Mouse (Mus musculus) small intestine, adult 2 months (tissue): Measurements from ENCODE around the gene Ctnna3. TPM values are rescaled to one million over a fixed set of nuclear protein-coding genes. Genes with fewer than 3 reads are reported as not detected.
"Not testable (repeated sequence)": the region's sequence is repeated elsewhere in the genome, so short reads cannot be mapped to it uniquely, and the experiment has no call there.

Experiments
- H3K27ac ChIP-seq: fragments of 200-500 bp; 2 replicates; pipeline ENCODE4 v1.5.1; 2012; ENCODE audit warnings: low read depth, low read length, control low read depth, inconsistent platforms; ENCODE audit not compliant: insufficient read depth
- H3K27me3 ChIP-seq: fragments of 200-500 bp; 2 replicates; pipeline ENCODE4 v1.6.1; 2012; ENCODE audit warnings: mild to moderate bottlenecking, moderate library complexity, low read length, inconsistent platforms; ENCODE audit not compliant: control insufficient read depth, insufficient read depth
- H3K36me3 ChIP-seq: fragments of 200-500 bp; 2 replicates; pipeline ENCODE4 v1.6.1; 2012; ENCODE audit warnings: mild to moderate bottlenecking, low read length, control low read depth, inconsistent platforms; ENCODE audit not compliant: control insufficient read depth, insufficient read depth
- H3K4me1 ChIP-seq: fragments of 200-500 bp; 2 replicates; pipeline ENCODE4 v1.6.1; 2012; ENCODE audit warnings: low read length, inconsistent platforms, mixed read lengths; ENCODE audit not compliant: control insufficient read depth, insufficient read depth, insufficient read length
- H3K4me3 ChIP-seq: fragments of 200-500 bp; 2 replicates; pipeline ENCODE4 v1.5.1; 2012; ENCODE audit warnings: low read depth, mild to moderate bottlenecking, control low read depth, inconsistent platforms, low read length, moderate library complexity
- CTCF ChIP-seq: fragments of 200-500 bp; IDR thresholded peaks from 2 replicates; pipeline ENCODE4 v1.5.1; 2012; ENCODE audit warnings: low read depth, mild to moderate bottlenecking, control low read depth, inconsistent platforms, low read length, moderate library complexity, mixed read lengths; ENCODE audit not compliant: insufficient replicate concordance, insufficient read length; ENCODE audit errors: extremely low read depth
- POLR2A ChIP-seq: fragments of 200-500 bp; IDR thresholded peaks from 2 replicates; pipeline ENCODE4 v1.6.1; 2012; ENCODE audit warnings: low read depth, mild to moderate bottlenecking, control low read depth, inconsistent platforms, low read length, moderate library complexity
- WGBS: fragments of 180-500 bp; shearing (Covaris S2); methylation state at CpG from one replicate; pipeline ENCODE4 v1.1.7; 2018; 5-methylcytosine and 5-hydroxymethylcytosine counted together
- polyA plus RNA-seq: library from polyadenylated mRNA; depleted of rRNA; stranded (reverse); fragments of >200 nt; gene quantifications from 2 replicates; pipeline ENCODE4 v1.2.3, GENCODE M21; 2012

Gene Ctnna3
- polyA plus RNA-seq, 1 experiment = 0.06 TPM

DNA sequence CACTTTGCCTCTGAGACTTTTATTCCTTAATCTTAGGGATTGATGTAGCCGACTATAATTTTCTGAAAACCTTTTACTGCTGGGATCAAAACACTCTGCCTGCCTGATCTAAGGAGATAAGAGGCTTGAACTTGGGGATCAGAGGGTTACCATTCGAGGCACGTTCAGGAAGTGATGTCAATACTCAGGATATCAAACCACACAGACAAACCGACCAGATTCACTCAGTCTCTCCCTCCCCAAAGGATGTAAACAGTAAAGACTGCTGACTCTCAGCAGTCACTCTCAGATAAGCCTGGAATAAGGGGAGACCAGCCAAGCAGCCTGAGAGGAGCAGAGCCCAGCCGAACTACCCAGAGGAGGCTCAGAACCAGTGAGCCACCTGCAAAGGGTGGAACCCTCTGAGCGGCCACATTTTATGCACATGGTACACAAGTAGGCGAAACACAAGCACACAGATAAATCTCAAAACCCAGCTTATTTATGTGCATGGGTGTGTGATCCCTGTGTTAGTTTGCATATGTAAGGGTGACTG is 9.9 kb downstream of the Ctnna3 start:
- no peak overlapping the region for H3K4me3 ChIP-seq
- TF ChIP-seq POLR2A (no peak), CTCF (no peak)
- H3K36me3 ChIP-seq = no peaks in the 10 kb centered on the region
- H3K27ac ChIP-seq = no peak overlapping the region
- WGBS = 45% methylated on average over 7 of the region's 7 CpGs
- no peaks in the 10 kb centered on the region for H3K4me1 ChIP-seq
- H3K27me3 ChIP-seq = no peaks in the 10 kb centered on the region

- not testable (repeated sequence) for H3K4me1 ChIP-seq, H3K36me3 ChIP-seq, H3K27ac ChIP-seq, H3K27me3 ChIP-seq, H3K4me3 ChIP-seq
- WGBS = 84% methylated on average over 13 of the region's 13 CpGs
These were observed 14.9 kb downstream of the Ctnna3 start for GRCm38 (mm10) chr10:63444602-63445387.

DNA sequence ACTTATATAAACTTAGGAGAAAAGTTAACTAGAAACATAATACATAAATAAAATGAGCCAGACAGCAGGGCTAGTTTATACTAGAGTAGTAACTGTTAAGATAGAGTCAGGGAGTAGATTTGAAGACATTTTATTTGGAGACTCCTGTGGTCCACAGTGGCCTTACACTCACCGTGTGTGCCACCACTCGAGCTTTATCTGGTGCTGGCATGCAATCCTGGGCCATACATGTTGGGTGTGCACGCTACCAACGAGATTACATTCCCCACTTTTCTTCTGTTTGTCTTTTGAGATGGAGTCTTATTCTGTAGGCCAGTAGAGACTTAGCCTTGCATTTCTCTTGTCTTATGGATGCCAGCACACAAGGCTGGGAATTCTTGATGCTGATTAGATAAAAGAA is 24.0 kb downstream of the Ctnna3 start:
- 82% methylated on average over 4 of the region's 4 CpGs for WGBS
- Histone ChIP-seq H3K4me1 (no peaks in the 10 kb centered on the region), H3K27ac (no peak overlapping the region), H3K4me3 (no peak overlapping the region), H3K27me3 (no peaks in the 10 kb centered on the region), H3K36me3 (no peaks in the 10 kb centered on the region)
- TF ChIP-seq CTCF = no peak
- TF ChIP-seq POLR2A = no peak

GRCm38 (mm10) chr10:63455110-63455878 is 25.4 kb downstream of the Ctnna3 start:
- H3K27ac ChIP-seq = no peak overlapping the region
- 42% methylated on average over 8 of the region's 8 CpGs for WGBS
- no peaks in the 10 kb centered on the region for H3K4me1 ChIP-seq
- TF ChIP-seq POLR2A (no peak), CTCF (no peak)
- no peak overlapping the region for H3K4me3 ChIP-seq
- H3K27me3 ChIP-seq = no peaks in the 10 kb centered on the region
- no peaks in the 10 kb centered on the region for H3K36me3 ChIP-seq

GRCm38 (mm10) chr10:63457292-63458128 is 27.6 kb downstream of the Ctnna3 start:
- Histone ChIP-seq H3K36me3 (no peaks in the 10 kb centered on the region), H3K27me3 (no peaks in the 10 kb centered on the region), H3K27ac (no peak overlapping the region), H3K4me1 (no peaks in the 10 kb centered on the region), H3K4me3 (peak overlapping the region; percentile 18; the same call in 1 of the 2 replicates)
- WGBS = 50% methylated on average over 17 of the region's 17 CpGs
- TF ChIP-seq POLR2A (no peak), CTCF (no peak)

GRCm38 (mm10) chr10:63460935-63461334 is 31.0 kb downstream of the Ctnna3 start:
- H3K4me1 ChIP-seq = no peaks in the 10 kb centered on the region
- no peak overlapping the region for H3K27ac ChIP-seq
- WGBS = 71% methylated on average over 5 of the region's 5 CpGs
- no peaks in the 10 kb centered on the region for H3K27me3 ChIP-seq
- H3K36me3 ChIP-seq = no peaks in the 10 kb centered on the region
- no peak for TF ChIP-seq POLR2A
- TF ChIP-seq CTCF = no peak
- H3K4me3 ChIP-seq = no peak overlapping the region

DNA sequence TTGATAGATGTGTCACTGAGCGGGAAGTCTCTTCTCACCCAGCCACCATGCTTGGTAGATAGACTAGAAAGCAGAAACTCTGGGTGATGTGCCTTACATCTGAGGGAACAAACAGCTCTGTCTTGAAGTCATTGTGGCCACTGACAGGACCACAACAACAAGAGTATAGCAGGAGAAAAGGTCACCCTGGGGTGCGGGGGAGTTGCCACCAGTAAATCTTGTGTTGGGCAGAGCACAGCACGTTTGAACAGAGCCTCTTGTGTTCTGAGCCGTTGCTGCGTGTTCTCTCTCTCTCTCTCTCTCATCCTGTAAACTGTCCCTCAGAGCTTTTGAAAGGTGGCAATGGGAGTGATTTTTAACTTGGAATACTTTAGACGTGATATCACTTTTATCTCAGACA is 42.6 kb downstream of the Ctnna3 start:
- H3K36me3 ChIP-seq = no peaks in the 10 kb centered on the region
- TF ChIP-seq CTCF (no peak), POLR2A (no peak)
- H3K4me3 ChIP-seq = no peak overlapping the region
- no peak overlapping the region for H3K27ac ChIP-seq
- no peaks in the 10 kb centered on the region for H3K4me1 ChIP-seq
- 74% methylated on average over 6 of the region's 6 CpGs for WGBS
- H3K27me3 ChIP-seq = no peaks in the 10 kb centered on the region
